Mouse (Mus musculus) heart, postnatal 0 days (tissue): ENCODE measurements around the gene A930004D18Rik. TPM values are rescaled to one million over a fixed set of nuclear protein-coding genes. Genes with fewer than 3 reads are reported as not detected.
"Not testable (repeated sequence)": the region's sequence is repeated elsewhere in the genome, so short reads cannot be mapped to it uniquely, and the experiment has no call there.

Source experiments
- ATAC-seq: fragments of 200-750 bp; cut with Nextera tagmentation; 2 replicates; pipeline ENCODE4 v1.8.0; 2017; ENCODE audit warnings: low read depth, moderate number of reproducible peaks, moderate library complexity; ENCODE audit not compliant: insufficient read depth
- DNase-seq: peaks from one replicate; pipeline ENCODE4 v3.0.0-alpha.2; 2016; ENCODE audit warnings: low spot score
- H3K27ac ChIP-seq: fragments of 300-500 bp; sonication (generic); 2 replicates; pipeline ENCODE4 v1.5.1; 2014; ENCODE audit warnings: low read depth, mild to moderate bottlenecking
- H3K27me3 ChIP-seq: fragments of 300-500 bp; sonication (generic); 2 replicates; pipeline ENCODE4 v1.6.1; 2014; ENCODE audit warnings: low read length, mixed read lengths; ENCODE audit not compliant: control insufficient read depth, insufficient read depth
- H3K36me3 ChIP-seq: fragments of 300-500 bp; sonication (generic); replicated peaks from 2 replicates; pipeline ENCODE4 v1.6.1; 2014; ENCODE audit warnings: low read length, mixed read lengths; ENCODE audit not compliant: control insufficient read depth, insufficient read depth
- H3K4me1 ChIP-seq: fragments of 300-500 bp; sonication (generic); 2 replicates; pipeline ENCODE4 v1.6.1; 2014; ENCODE audit warnings: antibody characterized with exemption; ENCODE audit not compliant: control insufficient read depth, insufficient read depth
- H3K4me2 ChIP-seq: fragments of 300-500 bp; sonication (generic); 2 replicates; pipeline ENCODE4 v1.6.1; 2014; ENCODE audit warnings: low read depth, mild to moderate bottlenecking, low read length, moderate library complexity
- H3K4me3 ChIP-seq: fragments of 300-500 bp; sonication (generic); 2 replicates; pipeline ENCODE4 v1.5.1; 2014; ENCODE audit warnings: low read depth, low read length
- H3K9ac ChIP-seq: fragments of 300-500 bp; sonication (generic); replicated peaks from 2 replicates; pipeline ENCODE4 v1.6.1; 2014; ENCODE audit warnings: low read depth, low read length, mixed read lengths
- H3K9me3 ChIP-seq: fragments of 300-500 bp; sonication (generic); replicated peaks from 2 replicates; pipeline ENCODE4 v1.6.1; 2016; ENCODE audit warnings: low read length; ENCODE audit not compliant: control insufficient read depth
- CTCF ChIP-seq: IDR thresholded peaks from 2 replicates; pipeline ENCODE4 v1.5.1; 2016; ENCODE audit warnings: antibody characterized with exemption, control low read depth, low read depth
- EP300 ChIP-seq: IDR thresholded peaks from 2 replicates; pipeline ENCODE4 v1.6.1; 2016; ENCODE audit warnings: antibody characterized with exemption, low read depth
- WGBS: fragments of 180-500 bp; shearing (Covaris S2); extraction: QIAGEN DNeasy Blood & Tissue Kit; methylation state at CpG from one replicate; pipeline ENCODE4 v1.1.7; 2014; 5-methylcytosine and 5-hydroxymethylcytosine counted together
- polyA plus RNA-seq: library from polyadenylated mRNA; unstranded; fragments of >200 nt; fragmentation: Nextera tagmentation; extraction: Ambion mirVana; gene quantifications from 2 replicates; pipeline ENCODE4 v1.2.1, GENCODE M21; 2015
- total RNA-seq: library from RNA; depleted of rRNA; stranded (reverse); fragments of >200 nt; gene quantifications from 2 replicates; pipeline ENCODE4 v1.2.3, GENCODE M21; 2014; ENCODE audit warnings: low replicate concordance

A930004D18Rik gene
- total and polyA plus RNA-seq, 2 experiments from 2014 or later, result 3.5 to 8.4 TPM

GRCm38 (mm10) chr2:17986694-17987093 lies 50.8 kb downstream of the A930004D18Rik start:
- no peaks in the 10 kb centered on the region for H3K27me3 ChIP-seq
- H3K9ac ChIP-seq, result no peak overlapping the region
- H3K4me3 ChIP-seq, result no peak overlapping the region
- H3K9me3 ChIP-seq, result no peaks in the 10 kb centered on the region; the same call in 1 of the 2 replicates
- no peak overlapping the region for H3K27ac ChIP-seq
- H3K4me1 ChIP-seq, result no peaks in the 10 kb centered on the region
- WGBS, result 92% methylated on average over 3 of the region's 3 CpGs
- H3K36me3 ChIP-seq, result no peaks in the 10 kb centered on the region
- DNase-seq (no peak), ATAC-seq (no peak)
- TF ChIP-seq CTCF, result no peak
- TF ChIP-seq EP300, result no peak
- H3K4me2 ChIP-seq, result no peak overlapping the region

- TF ChIP-seq CTCF (no peak), EP300 (no peak)
- WGBS, result 91% methylated on average over 3 of the region's 3 CpGs
- DNase-seq (no peak), ATAC-seq (no peak)
- Histone ChIP-seq H3K27me3 (no peaks in the 10 kb centered on the region), H3K4me3 (no peak overlapping the region), H3K27ac (no peak overlapping the region), H3K36me3 (no peaks in the 10 kb centered on the region), H3K9me3 (no peaks in the 10 kb centered on the region; the same call in 1 of the 2 replicates), H3K4me2 (no peak overlapping the region), H3K9ac (no peak overlapping the region), H3K4me1 (no peaks in the 10 kb centered on the region)
These were observed 52.8 kb downstream of the A930004D18Rik start for GRCm38 (mm10) chr2:17984774-17985173.

GRCm38 (mm10) chr2:17982747-17983146 lies 54.8 kb downstream of the A930004D18Rik start:
- no peaks in the 10 kb centered on the region for H3K4me1 ChIP-seq
- ATAC-seq (no peak), DNase-seq (no peak)
- WGBS, result 92% methylated on average over 1 of the region's 1 CpGs
- H3K27ac ChIP-seq, result no peak overlapping the region
- no peak overlapping the region for H3K9ac ChIP-seq
- no peaks in the 10 kb centered on the region; the same call in 1 of the 2 replicates for H3K9me3 ChIP-seq
- TF ChIP-seq EP300 (no peak), CTCF (no peak)
- H3K27me3 ChIP-seq, result no peaks in the 10 kb centered on the region
- no peak overlapping the region for H3K4me3 ChIP-seq
- no peaks in the 10 kb centered on the region for H3K36me3 ChIP-seq
- no peak overlapping the region for H3K4me2 ChIP-seq

GRCm38 (mm10) chr2:17978706-17979105 lies 58.8 kb downstream of the A930004D18Rik start:
- no peak overlapping the region for H3K27ac ChIP-seq
- H3K4me1 ChIP-seq, result 0 out of 2 replicates have a peak, but pooled peaks cover 3% of the 10 kb centered on the region
- no peaks in the 10 kb centered on the region for H3K27me3 ChIP-seq
- H3K4me2 ChIP-seq, result no peak overlapping the region
- no peak overlapping the region for H3K4me3 ChIP-seq
- no peaks in the 10 kb centered on the region for H3K9me3 ChIP-seq
- no peak overlapping the region for H3K9ac ChIP-seq
- 86% methylated on average over 6 of the region's 6 CpGs for WGBS
- no peak for ATAC-seq
- no peak for DNase-seq
- TF ChIP-seq CTCF, result no peak
- no peak for TF ChIP-seq EP300
- H3K36me3 ChIP-seq, result no peaks in the 10 kb centered on the region

- H3K4me3 ChIP-seq, H3K4me2 ChIP-seq, H3K36me3 ChIP-seq, ATAC-seq, H3K9me3 ChIP-seq, H3K9ac ChIP-seq, H3K27me3 ChIP-seq, H3K4me1 ChIP-seq, DNase-seq, H3K27ac ChIP-seq: not testable (repeated sequence)
- WGBS, result 89% methylated on average over 7 of the region's 7 CpGs
These were observed 59.3 kb downstream of the A930004D18Rik start for GRCm38 (mm10) chr2:17978251-17978650.

- H3K27ac ChIP-seq, ATAC-seq, H3K27me3 ChIP-seq, H3K9ac ChIP-seq, H3K4me1 ChIP-seq, H3K9me3 ChIP-seq, H3K36me3 ChIP-seq, H3K4me3 ChIP-seq, H3K4me2 ChIP-seq, DNase-seq: not testable (repeated sequence)
These were observed 59.9 kb downstream of the A930004D18Rik start for GRCm38 (mm10) chr2:17977645-17978044.
